Mouse (Mus musculus) neural tube, embryonic 15.5 days (tissue): ENCODE data around the gene Adck1. TPM values are rescaled to one million over a fixed set of nuclear protein-coding genes. Genes with fewer than 3 reads are reported as not detected.

ENCODE experiments used
- ATAC-seq: fragments of 200-750 bp; cut with Nextera tagmentation; 2 replicates; pipeline ENCODE4 v1.8.0; 2017; ENCODE audit warnings: mild to moderate bottlenecking, moderate TSS enrichment, moderate library complexity; ENCODE audit not compliant: low FRiP score
- H3K27ac ChIP-seq: fragments of 300-500 bp; sonication (generic); replicated peaks from 2 replicates; pipeline ENCODE4 v1.5.1; 2015; ENCODE audit warnings: mild to moderate bottlenecking, inconsistent platforms
- H3K27me3 ChIP-seq: fragments of 300-500 bp; sonication (generic); replicated peaks from 2 replicates; pipeline ENCODE4 v1.6.1; 2015; ENCODE audit warnings: inconsistent platforms
- H3K36me3 ChIP-seq: fragments of 300-500 bp; sonication (generic); 2 replicates; pipeline ENCODE4 v1.6.1; 2015; ENCODE audit warnings: inconsistent platforms
- H3K4me1 ChIP-seq: fragments of 300-500 bp; sonication (generic); 2 replicates; pipeline ENCODE4 v1.6.1; 2015; ENCODE audit warnings: inconsistent platforms
- H3K4me2 ChIP-seq: fragments of 300-500 bp; sonication (generic); 2 replicates; pipeline ENCODE4 v1.6.1; 2015; ENCODE audit warnings: inconsistent platforms, mild to moderate bottlenecking, moderate library complexity
- H3K4me3 ChIP-seq: fragments of 300-500 bp; sonication (generic); replicated peaks from 2 replicates; pipeline ENCODE4 v1.5.1; 2015; ENCODE audit warnings: mild to moderate bottlenecking, inconsistent platforms
- H3K9ac ChIP-seq: fragments of 300-500 bp; sonication (generic); replicated peaks from 2 replicates; pipeline ENCODE4 v1.6.1; 2015; ENCODE audit warnings: mild to moderate bottlenecking, inconsistent platforms
- H3K9me3 ChIP-seq: fragments of 300-500 bp; sonication (generic); replicated peaks from 2 replicates; pipeline ENCODE4 v1.6.1; 2016; ENCODE audit warnings: inconsistent platforms
- WGBS: fragments of 180-500 bp; shearing (Covaris S2); methylation state at CpG from one replicate; pipeline ENCODE4 v1.1.7; 2015; ENCODE audit warnings: mixed read lengths; 5-methylcytosine and 5-hydroxymethylcytosine counted together
- polyA plus RNA-seq: library from polyadenylated mRNA; unstranded; fragments of >200 nt; fragmentation: Nextera tagmentation; extraction: Ambion mirVana; gene quantifications from 2 replicates; pipeline ENCODE4 v1.2.1, GENCODE M21; 2015

Adck1 gene
- polyA plus RNA-seq, 1 experiment from 2014 or later: 41.6 TPM

DNA sequence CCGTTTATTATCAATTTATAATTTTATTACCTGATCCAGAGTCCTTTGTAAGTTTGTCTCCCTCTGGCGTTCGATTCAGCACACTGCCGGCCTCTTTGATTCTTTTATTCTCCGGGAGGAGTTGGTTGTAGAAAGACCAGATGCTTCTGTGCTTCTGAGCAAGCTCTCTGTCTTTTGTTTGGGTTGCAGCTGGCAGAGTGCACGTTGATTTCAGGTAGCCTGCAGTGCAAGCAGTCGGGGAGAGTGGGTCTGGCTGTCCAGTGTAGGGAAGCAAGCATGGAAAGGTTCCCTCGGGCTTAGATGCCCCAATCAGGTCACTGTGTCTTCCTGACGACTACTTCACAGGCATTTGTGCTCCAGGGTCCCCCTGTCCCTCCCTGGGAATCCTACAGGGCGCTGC, 16.5 kb downstream of the Adck1 start:
- peaks cover 7% of the 10 kb centered on the region; the same call in 1 of the 2 replicates for H3K36me3 ChIP-seq
- peaks cover 8% of the 10 kb centered on the region; the same call in 1 of the 2 replicates for H3K4me1 ChIP-seq
- no peaks in the 10 kb centered on the region for H3K9me3 ChIP-seq
- ATAC-seq: 0 out of 2 replicates have a peak, but pooled peaks have one; percentile 45
- no peak overlapping the region for H3K9ac ChIP-seq
- H3K27ac ChIP-seq: no peak overlapping the region
- WGBS: 25% methylated on average over 10 of the region's 10 CpGs
- no peak overlapping the region for H3K4me2 ChIP-seq
- no peak overlapping the region for H3K4me3 ChIP-seq
- no peaks in the 10 kb centered on the region for H3K27me3 ChIP-seq

DNA sequence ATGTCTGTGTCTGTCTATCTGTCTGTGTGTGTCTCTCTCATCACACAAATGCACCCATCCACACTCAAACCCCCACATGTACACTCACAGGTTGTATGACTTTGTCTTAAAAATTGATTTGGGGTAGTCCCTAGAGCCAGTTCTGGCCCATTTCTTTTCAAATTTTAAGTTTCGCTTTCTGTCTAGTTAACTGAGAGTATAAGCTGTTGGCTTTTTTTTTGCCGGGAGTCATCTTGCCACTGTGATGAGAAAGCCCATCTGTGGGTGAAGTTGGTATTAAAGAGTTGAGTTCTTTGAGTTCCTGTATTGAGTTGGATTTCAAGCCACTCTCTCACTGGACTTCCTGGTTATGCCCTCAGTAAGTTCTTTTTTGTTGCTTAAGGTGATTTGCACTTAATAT, 17.9 kb downstream of the Adck1 start:
- Histone ChIP-seq H3K9me3 (no peaks in the 10 kb centered on the region), H3K4me3 (no peak overlapping the region), H3K4me2 (no peak overlapping the region), H3K9ac (no peak overlapping the region), H3K36me3 (peaks cover 7% of the 10 kb centered on the region; the same call in 1 of the 2 replicates), H3K4me1 (peaks cover 5% of the 10 kb centered on the region; the same call in 1 of the 2 replicates), H3K27me3 (no peaks in the 10 kb centered on the region), H3K27ac (no peak overlapping the region)
- 94% methylated on average over 2 of the region's 2 CpGs for WGBS
- no peak for ATAC-seq

DNA sequence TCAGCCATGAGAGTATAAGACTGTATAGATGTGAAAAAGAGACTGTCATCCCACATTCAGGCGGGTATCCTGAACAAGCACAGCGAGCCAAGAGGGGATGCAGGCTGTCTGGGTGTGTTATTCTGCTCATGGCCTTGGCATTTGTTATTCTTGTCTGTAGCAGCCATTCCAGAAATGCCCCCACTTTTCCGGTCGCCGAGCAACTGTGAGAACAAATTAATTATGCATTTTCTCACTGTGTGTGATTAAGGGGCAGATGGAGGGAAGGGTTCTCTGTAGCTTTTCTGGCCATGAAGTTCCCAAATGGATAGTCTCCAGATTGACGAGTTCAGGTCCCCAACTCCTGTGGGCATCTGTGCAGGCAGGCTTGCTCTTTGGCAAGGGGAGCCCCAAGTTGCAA, 28.5 kb downstream of the Adck1 start:
- Histone ChIP-seq H3K9me3 (no peaks in the 10 kb centered on the region), H3K9ac (no peak overlapping the region), H3K4me1 (no peaks in the 10 kb centered on the region), H3K4me2 (no peak overlapping the region), H3K36me3 (peaks cover 6% of the 10 kb centered on the region; the same call in 1 of the 2 replicates), H3K4me3 (no peak overlapping the region), H3K27me3 (no peaks in the 10 kb centered on the region), H3K27ac (no peak overlapping the region)
- ATAC-seq: no peak
- 45% methylated on average over 6 of the region's 6 CpGs for WGBS

DNA sequence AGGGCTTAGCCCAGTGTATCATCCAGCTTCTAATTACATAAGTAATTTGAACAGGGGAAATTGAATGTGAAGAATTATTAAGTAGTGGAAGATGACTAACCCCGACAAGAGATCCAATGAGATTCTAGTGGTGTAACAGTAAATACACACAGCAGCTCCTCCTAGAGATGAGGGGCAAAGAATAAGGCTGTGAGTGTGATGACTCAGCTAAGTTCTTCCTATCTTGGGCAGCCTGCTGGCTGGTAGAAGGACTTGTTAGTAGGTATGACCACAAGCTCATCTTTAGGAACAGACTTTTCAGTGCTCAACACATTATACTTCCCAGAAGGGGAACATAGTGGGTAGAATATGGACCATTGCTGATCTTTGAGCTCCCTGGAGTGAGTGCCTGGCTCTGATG, 38.3 kb downstream of the Adck1 start:
- no peaks in the 10 kb centered on the region for H3K9me3 ChIP-seq
- H3K9ac ChIP-seq: no peak overlapping the region
- H3K36me3 ChIP-seq: 0 out of 2 replicates have a peak, but pooled peaks cover 3% of the 10 kb centered on the region
- H3K4me3 ChIP-seq: no peak overlapping the region
- H3K4me1 ChIP-seq: no peaks in the 10 kb centered on the region
- no peak overlapping the region for H3K27ac ChIP-seq
- no peak overlapping the region for H3K4me2 ChIP-seq
- no peaks in the 10 kb centered on the region for H3K27me3 ChIP-seq
- WGBS: 82% methylated on average over 1 of the region's 1 CpGs
- ATAC-seq: no peak

GRCm38 (mm10) chr12:88403541-88403940, 43.2 kb downstream of the Adck1 start:
- no peak overlapping the region for H3K4me3 ChIP-seq
- no peaks in the 10 kb centered on the region for H3K27me3 ChIP-seq
- no peak overlapping the region for H3K4me2 ChIP-seq
- H3K9me3 ChIP-seq: no peaks in the 10 kb centered on the region
- H3K36me3 ChIP-seq: peaks cover 7% of the 10 kb centered on the region; the same call in 1 of the 2 replicates
- ATAC-seq: no peak
- no peak overlapping the region for H3K27ac ChIP-seq
- H3K9ac ChIP-seq: no peak overlapping the region
- 50% methylated on average over 5 of the region's 5 CpGs for WGBS
- H3K4me1 ChIP-seq: peaks cover 4% of the 10 kb centered on the region; the same call in 1 of the 2 replicates

DNA sequence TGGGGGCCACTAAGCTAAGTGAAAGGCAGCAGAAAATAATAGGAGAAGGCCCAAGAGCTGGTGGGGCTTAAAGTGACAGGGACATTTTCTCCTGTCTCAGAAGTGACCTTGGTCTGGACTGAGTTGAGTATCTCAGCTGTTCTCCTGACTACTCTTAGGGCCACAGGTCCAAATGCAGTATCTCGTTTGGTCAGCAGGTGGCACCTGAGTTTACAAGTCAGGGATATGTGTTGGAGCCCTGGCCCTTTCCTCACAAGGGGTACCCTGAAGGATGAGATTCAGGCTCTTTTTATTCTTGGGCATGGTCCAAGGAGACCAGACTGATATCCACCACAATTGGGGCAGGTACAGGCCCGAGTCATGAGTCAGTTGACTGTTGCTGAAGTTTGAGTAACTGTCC, 44.8 kb downstream of the Adck1 start:
- no peak overlapping the region for H3K27ac ChIP-seq
- H3K36me3 ChIP-seq: peaks cover 7% of the 10 kb centered on the region; the same call in 1 of the 2 replicates
- no peak overlapping the region for H3K9ac ChIP-seq
- no peak overlapping the region for H3K4me3 ChIP-seq
- WGBS: 34% methylated on average over 2 of the region's 2 CpGs
- ATAC-seq: peak; percentile 49; the same call in 1 of the 2 replicates
- peaks cover 7% of the 10 kb centered on the region; the same call in 1 of the 2 replicates for H3K4me1 ChIP-seq
- H3K4me2 ChIP-seq: no peak overlapping the region
- no peaks in the 10 kb centered on the region for H3K9me3 ChIP-seq
- H3K27me3 ChIP-seq: no peaks in the 10 kb centered on the region

DNA sequence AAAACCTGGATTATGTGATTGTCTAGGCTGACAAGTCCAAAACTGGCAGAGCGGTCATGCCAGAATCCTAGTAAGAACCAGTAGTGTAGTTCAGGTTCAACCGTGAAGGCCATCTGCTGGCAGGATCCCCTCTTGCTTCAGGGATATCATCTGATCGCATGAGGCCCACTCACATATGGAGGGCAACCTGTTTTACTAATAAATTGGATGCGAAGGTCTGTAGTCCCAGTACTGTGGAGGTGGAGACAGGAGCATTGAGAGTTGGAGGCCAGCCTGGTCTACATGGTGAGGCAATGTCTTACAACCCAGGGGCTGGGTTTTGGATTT, 47.6 kb downstream of the Adck1 start:
- H3K9me3 ChIP-seq: no peaks in the 10 kb centered on the region
- H3K36me3 ChIP-seq: peaks cover 17% of the 10 kb centered on the region; the same call in 1 of the 2 replicates
- H3K9ac ChIP-seq: no peak overlapping the region
- no peaks in the 10 kb centered on the region for H3K27me3 ChIP-seq
- no peak overlapping the region for H3K4me2 ChIP-seq
- no peak for ATAC-seq
- H3K4me1 ChIP-seq: peaks cover 7% of the 10 kb centered on the region; the same call in 1 of the 2 replicates
- H3K27ac ChIP-seq: no peak overlapping the region
- 92% methylated on average over 4 of the region's 4 CpGs for WGBS
- H3K4me3 ChIP-seq: no peak overlapping the region

GRCm38 (mm10) chr12:88408323-88409047, 48.1 kb downstream of the Adck1 start:
- Histone ChIP-seq H3K27ac (no peak overlapping the region), H3K36me3 (peaks cover 17% of the 10 kb centered on the region; the same call in 1 of the 2 replicates), H3K9me3 (no peaks in the 10 kb centered on the region), H3K9ac (no peak overlapping the region), H3K4me1 (peaks cover 7% of the 10 kb centered on the region; the same call in 1 of the 2 replicates), H3K27me3 (no peaks in the 10 kb centered on the region), H3K4me3 (no peak overlapping the region), H3K4me2 (no peak overlapping the region)
- no peak for ATAC-seq
- 48% methylated on average over 11 of the region's 11 CpGs for WGBS

DNA sequence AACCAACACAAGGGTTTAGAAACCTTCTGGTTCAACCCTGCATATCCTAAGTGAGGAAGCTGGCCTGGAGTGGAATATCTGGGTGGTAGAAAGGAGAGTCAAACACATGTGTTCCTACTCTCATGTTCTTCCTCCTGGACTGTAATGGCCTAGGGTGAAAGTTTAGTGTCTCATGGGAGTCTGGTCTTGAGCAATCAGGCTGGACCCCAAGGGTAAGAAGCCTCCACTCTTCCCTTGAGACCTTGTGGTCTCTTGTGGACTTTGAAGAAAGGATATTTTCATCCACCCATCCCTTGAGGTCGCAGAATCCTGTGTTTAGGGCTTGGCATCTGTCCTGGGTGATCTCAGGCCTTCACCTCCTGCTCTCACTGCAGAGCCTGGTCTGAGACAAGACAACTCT, 52.9 kb downstream of the Adck1 start:
- Histone ChIP-seq H3K27ac (no peak overlapping the region), H3K4me1 (peaks cover 6% of the 10 kb centered on the region; the same call in 1 of the 2 replicates), H3K27me3 (no peaks in the 10 kb centered on the region), H3K4me3 (no peak overlapping the region), H3K4me2 (no peak overlapping the region), H3K9ac (no peak overlapping the region), H3K36me3 (peaks cover 14% of the 10 kb centered on the region; the same call in 1 of the 2 replicates), H3K9me3 (no peaks in the 10 kb centered on the region)
- 81% methylated on average over 1 of the region's 1 CpGs for WGBS
- ATAC-seq: no peak

GRCm38 (mm10) chr12:88419912-88420621, 59.7 kb downstream of the Adck1 start:
- Histone ChIP-seq H3K4me3 (no peak overlapping the region), H3K27me3 (no peaks in the 10 kb centered on the region), H3K4me1 (peaks cover 13% of the 10 kb centered on the region), H3K27ac (no peak overlapping the region), H3K36me3 (no peaks in the 10 kb centered on the region), H3K9ac (no peak overlapping the region), H3K9me3 (no peaks in the 10 kb centered on the region), H3K4me2 (no peak overlapping the region)
- ATAC-seq: peak; percentile 48
- WGBS: 60% methylated on average over 12 of the region's 12 CpGs

DNA sequence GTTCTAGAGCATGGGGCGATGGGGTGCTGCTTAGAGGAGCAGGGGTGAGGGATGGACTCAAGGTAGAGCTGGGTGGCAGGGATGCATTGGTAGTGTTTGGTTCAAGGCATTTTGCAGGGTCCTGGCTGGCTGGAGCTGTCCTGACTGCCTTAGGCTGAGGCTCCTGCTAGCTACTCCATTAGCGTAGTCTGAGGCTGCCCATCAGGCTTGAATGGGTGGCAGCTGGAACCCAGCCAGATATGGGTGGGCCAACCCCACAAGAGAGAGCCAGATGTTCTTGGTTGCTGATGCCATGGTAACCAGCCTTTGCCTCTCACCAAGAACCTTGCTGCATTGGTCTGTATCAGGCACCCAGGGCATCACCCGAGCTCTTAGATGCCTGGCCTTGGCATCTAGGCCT, 66.6 kb downstream of the Adck1 start:
- ATAC-seq: peak; percentile 21; the same call in 1 of the 2 replicates
- Histone ChIP-seq H3K27ac (no peak overlapping the region), H3K27me3 (no peaks in the 10 kb centered on the region), H3K4me3 (no peak overlapping the region), H3K4me2 (no peak overlapping the region), H3K4me1 (peaks cover 21% of the 10 kb centered on the region), H3K9ac (no peak overlapping the region), H3K9me3 (no peaks in the 10 kb centered on the region), H3K36me3 (0 out of 2 replicates have a peak, but pooled peaks cover 4% of the 10 kb centered on the region)
- 75% methylated on average over 3 of the region's 3 CpGs for WGBS

DNA sequence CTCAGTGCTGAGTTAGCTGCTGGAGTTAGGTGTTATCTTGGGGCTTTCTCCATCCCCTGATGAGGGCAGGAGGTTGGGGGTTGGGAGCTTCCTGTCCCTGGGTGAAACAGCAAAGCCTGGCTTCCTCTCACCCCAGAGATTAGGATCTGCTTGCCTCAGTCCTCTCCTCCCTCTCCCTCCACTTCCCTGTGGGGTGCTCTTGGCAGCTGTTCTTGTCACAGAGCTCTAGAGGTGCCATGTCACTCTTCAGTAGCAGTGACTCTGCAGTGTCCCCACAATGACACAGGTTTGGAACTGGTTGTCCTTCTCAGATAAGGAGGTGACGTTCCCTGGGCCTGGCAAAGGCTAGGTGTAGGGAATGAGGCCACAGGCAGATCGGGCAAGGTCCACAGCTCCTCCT, 68.4 kb downstream of the Adck1 start:
- no peaks in the 10 kb centered on the region for H3K9me3 ChIP-seq
- H3K36me3 ChIP-seq: 0 out of 2 replicates have a peak, but pooled peaks cover 4% of the 10 kb centered on the region
- peaks cover 21% of the 10 kb centered on the region for H3K4me1 ChIP-seq
- H3K9ac ChIP-seq: no peak overlapping the region
- no peak overlapping the region for H3K4me3 ChIP-seq
- WGBS: 88% methylated on average over 2 of the region's 2 CpGs
- no peak overlapping the region for H3K4me2 ChIP-seq
- no peak overlapping the region for H3K27ac ChIP-seq
- no peaks in the 10 kb centered on the region for H3K27me3 ChIP-seq
- ATAC-seq: no peak
